Mouse (Mus musculus) cortical plate, adult 2 months (tissue): ENCODE measurements around the gene Sp1.

Source experiments
- CTCF ChIP-seq: fragments of 200-500 bp; IDR thresholded peaks from 2 replicates; pipeline ENCODE4 v1.5.1; 2011; ENCODE audit warnings: mild to moderate bottlenecking, control low read depth, low read length; ENCODE audit not compliant: insufficient read depth; ENCODE audit errors: extremely low read depth
- POLR2A ChIP-seq: fragments of 200-500 bp; IDR thresholded peaks from 2 replicates; pipeline ENCODE4 v1.6.1; 2011; ENCODE audit warnings: mild to moderate bottlenecking, low read length, control low read depth; ENCODE audit not compliant: insufficient read depth; ENCODE audit errors: extremely low read depth

DNA sequence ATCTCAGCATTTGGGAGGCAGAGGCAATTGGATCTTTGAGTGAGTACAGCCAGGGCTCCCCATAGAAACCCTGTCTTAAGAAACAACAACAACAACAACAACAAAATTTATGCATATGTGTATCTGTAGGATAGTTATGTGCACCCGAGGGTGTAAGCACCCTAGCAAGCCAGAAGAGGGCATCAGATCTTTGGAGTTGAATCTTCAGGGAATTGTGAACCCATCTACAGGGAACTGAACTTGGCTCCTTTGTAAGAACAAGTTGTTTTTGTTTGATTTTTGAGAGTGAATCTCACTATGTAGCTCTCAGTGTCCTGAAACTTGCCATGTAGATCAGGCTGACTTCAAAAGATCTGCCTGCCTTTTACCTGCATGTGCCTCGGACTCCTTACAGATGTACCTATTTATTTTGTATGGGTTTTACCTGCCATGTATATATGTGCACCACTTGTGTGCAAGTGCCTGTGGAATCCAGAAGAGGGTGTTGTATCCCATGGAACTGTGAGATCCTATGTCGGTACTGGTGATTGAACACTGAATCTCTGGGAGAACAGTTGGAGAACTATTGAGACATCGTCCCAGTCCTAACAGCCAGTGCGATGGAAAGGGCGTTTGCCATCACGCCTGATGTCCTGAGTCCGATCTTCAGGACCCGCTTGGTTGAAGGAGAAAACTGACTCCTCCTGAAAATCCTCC is 62.9 kb downstream of the Sp1 start:
- no peak for TF ChIP-seq POLR2A
- no peak for TF ChIP-seq CTCF
